Mouse (Mus musculus) hindbrain, embryonic 15.5 days (tissue): ENCODE results near the gene Gm3285. TPM values are rescaled to one million over a fixed set of nuclear protein-coding genes. Genes with fewer than 3 reads are reported as not detected.
A peak's percentile ranks its signal among the peaks of the same experiment; 100 is the strongest.

Source experiments
- ATAC-seq: fragments of 200-750 bp; cut with Nextera tagmentation; 2 replicates; pipeline ENCODE4 v1.8.0; 2017; ENCODE audit warnings: low read depth, moderate number of reproducible peaks, moderate TSS enrichment; ENCODE audit not compliant: low FRiP score
- H3K27ac ChIP-seq: fragments of 300-500 bp; sonication (generic); replicated peaks from 2 replicates; pipeline ENCODE4 v1.5.1; 2015; ENCODE audit warnings: mild to moderate bottlenecking, inconsistent platforms
- H3K27me3 ChIP-seq: fragments of 300-500 bp; sonication (generic); 2 replicates; pipeline ENCODE4 v1.6.1; 2015; ENCODE audit warnings: control low read depth, inconsistent platforms
- H3K36me3 ChIP-seq: fragments of 300-500 bp; sonication (generic); 2 replicates; pipeline ENCODE4 v1.6.1; 2015; ENCODE audit warnings: control low read depth, inconsistent platforms
- H3K4me1 ChIP-seq: fragments of 300-500 bp; sonication (generic); replicated peaks from 2 replicates; pipeline ENCODE4 v1.6.1; 2015; ENCODE audit warnings: control low read depth, inconsistent platforms
- H3K4me2 ChIP-seq: fragments of 300-500 bp; sonication (generic); 2 replicates; pipeline ENCODE4 v1.6.1; 2015; ENCODE audit warnings: moderate library complexity, mild to moderate bottlenecking, inconsistent platforms
- H3K4me3 ChIP-seq: fragments of 300-500 bp; sonication (generic); 2 replicates; pipeline ENCODE4 v1.5.1; 2015; ENCODE audit warnings: mild to moderate bottlenecking, inconsistent platforms
- H3K9ac ChIP-seq: fragments of 300-500 bp; sonication (generic); 2 replicates; pipeline ENCODE4 v1.6.1; 2015; ENCODE audit warnings: inconsistent platforms
- H3K9me3 ChIP-seq: fragments of 300-500 bp; sonication (generic); 2 replicates; pipeline ENCODE4 v1.6.1; 2016; ENCODE audit warnings: control low read depth, inconsistent platforms
- WGBS: fragments of 180-500 bp; shearing (Covaris S2); methylation state at CpG from one replicate; pipeline ENCODE4 v1.1.7; 2015; 5-methylcytosine and 5-hydroxymethylcytosine counted together
- polyA plus RNA-seq: library from polyadenylated mRNA; unstranded; fragments of >200 nt; fragmentation: Nextera tagmentation; extraction: Ambion mirVana; gene quantifications from 2 replicates; pipeline ENCODE4 v1.2.1, GENCODE M21; 2015

The Gm3285 gene
- polyA plus RNA-seq, 1 experiment from 2014 or later = not detected

DNA sequence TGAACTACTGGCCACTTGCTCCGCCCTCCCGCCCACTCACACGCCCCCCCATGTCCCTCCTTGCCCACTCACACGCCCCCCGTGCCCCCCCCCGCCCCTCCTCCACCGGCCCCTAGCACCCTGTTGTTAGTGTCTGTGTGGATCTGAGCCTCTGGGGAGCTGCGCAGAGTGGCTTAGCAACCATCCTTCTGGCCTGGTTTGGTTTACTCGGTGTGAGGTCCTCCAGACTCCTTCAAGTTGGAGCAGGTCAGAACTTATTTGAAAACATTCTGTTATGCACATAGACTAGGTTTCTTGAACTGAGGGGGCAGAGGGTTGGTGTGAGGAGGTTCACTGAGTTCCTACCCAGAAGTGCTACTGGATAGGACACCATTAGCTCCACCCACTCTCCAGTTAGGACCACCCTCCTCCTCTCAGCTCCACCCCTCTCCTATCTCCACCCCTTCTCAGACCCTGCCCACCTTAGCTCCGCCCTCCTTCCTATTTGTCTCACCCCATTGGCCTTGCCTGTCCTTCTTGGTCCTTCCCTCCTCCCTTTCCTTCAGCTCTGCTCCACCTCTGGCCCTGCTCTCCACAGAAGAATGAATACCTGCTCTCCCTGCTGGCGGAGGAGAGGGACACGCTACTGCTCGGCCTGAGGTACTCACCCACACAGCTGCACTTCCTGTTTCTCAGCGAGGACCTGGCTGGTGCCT is 2.4 kb downstream of the Gm3285 start:
- Histone ChIP-seq H3K9me3 (no peaks in the 10 kb centered on the region), H3K36me3 (no peaks in the 10 kb centered on the region), H3K4me3 (peak overlapping the region; percentile 17; the same call in 1 of the 2 replicates), H3K27ac (no peak overlapping the region), H3K4me2 (peak overlapping the region; percentile 29), H3K4me1 (no peaks in the 10 kb centered on the region), H3K27me3 (no peaks in the 10 kb centered on the region), H3K9ac (no peak overlapping the region)
- ATAC-seq = peak; percentile 81
- WGBS = 42% methylated on average over 14 of the region's 14 CpGs

GRCm38 (mm10) chr10:77864762-77865143 is 3.0 kb downstream of the Gm3285 start:
- Histone ChIP-seq H3K9me3 (no peaks in the 10 kb centered on the region), H3K27me3 (no peaks in the 10 kb centered on the region), H3K4me1 (no peaks in the 10 kb centered on the region), H3K4me3 (peak overlapping the region; percentile 17; the same call in 1 of the 2 replicates), H3K36me3 (no peaks in the 10 kb centered on the region), H3K27ac (no peak overlapping the region), H3K9ac (no peak overlapping the region), H3K4me2 (peak overlapping the region; percentile 29)
- WGBS = 42% methylated on average over 11 of the region's 11 CpGs
- ATAC-seq = peak; percentile 19; the same call in 1 of the 2 replicates

- Histone ChIP-seq H3K9ac (no peak overlapping the region), H3K4me3 (no peak overlapping the region), H3K4me2 (no peak overlapping the region), H3K27me3 (no peaks in the 10 kb centered on the region), H3K27ac (no peak overlapping the region), H3K4me1 (no peaks in the 10 kb centered on the region), H3K9me3 (no peaks in the 10 kb centered on the region), H3K36me3 (no peaks in the 10 kb centered on the region)
- 39% methylated on average over 1 of the region's 1 CpGs for WGBS
- no peak for ATAC-seq
Measured at GRCm38 (mm10) chr10:77867546-77867945, 5.8 kb downstream of the Gm3285 start.

DNA sequence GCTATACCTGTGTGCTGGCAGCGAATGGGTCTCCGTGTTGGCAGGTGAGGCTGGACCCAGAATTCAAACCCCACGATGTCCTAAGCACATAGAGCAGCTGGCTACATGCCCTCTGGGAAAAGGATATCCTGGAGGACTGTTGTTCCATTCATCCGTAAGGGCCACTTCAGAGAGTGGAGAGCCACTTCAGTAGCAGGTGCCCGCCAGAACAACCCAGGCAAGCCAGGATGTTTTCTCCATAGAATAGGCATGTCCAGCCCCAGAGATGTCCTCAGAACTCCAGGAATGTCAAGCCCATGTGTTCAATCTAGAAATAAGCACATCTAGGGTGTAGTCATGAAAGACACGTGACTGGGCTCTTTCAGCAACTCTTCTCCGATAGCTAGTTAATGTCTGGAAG is 7.9 kb downstream of the Gm3285 start:
- Histone ChIP-seq H3K36me3 (no peaks in the 10 kb centered on the region), H3K4me1 (no peaks in the 10 kb centered on the region), H3K27ac (no peak overlapping the region), H3K9me3 (no peaks in the 10 kb centered on the region), H3K9ac (no peak overlapping the region), H3K27me3 (no peaks in the 10 kb centered on the region), H3K4me2 (no peak overlapping the region), H3K4me3 (no peak overlapping the region)
- no peak for ATAC-seq
- 88% methylated on average over 7 of the region's 7 CpGs for WGBS

DNA sequence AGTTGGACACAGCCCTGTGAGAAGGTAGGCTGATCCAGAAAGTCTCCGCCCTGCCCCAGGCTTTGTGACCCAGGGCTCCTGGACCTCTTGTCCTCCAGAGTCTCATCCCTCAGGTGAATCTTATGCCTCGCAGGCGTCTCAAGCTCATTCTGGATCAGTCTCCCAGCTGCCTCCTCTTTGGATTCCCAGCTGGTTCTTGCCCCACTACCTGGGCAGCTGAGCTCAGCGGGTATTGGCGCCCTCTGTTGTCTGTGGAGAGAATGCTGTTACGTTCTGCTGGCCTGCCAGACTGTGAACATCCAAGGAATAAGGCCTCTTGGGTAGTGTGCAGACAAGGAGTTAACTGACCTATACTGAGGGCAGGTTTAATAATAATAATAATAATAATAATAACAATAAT is 17.2 kb downstream of the Gm3285 start:
- H3K27ac ChIP-seq = no peak overlapping the region
- ATAC-seq = no peak
- no peak overlapping the region for H3K4me3 ChIP-seq
- no peak overlapping the region for H3K4me2 ChIP-seq
- no peaks in the 10 kb centered on the region for H3K4me1 ChIP-seq
- 63% methylated on average over 6 of the region's 6 CpGs for WGBS
- H3K36me3 ChIP-seq = no peaks in the 10 kb centered on the region
- no peak overlapping the region for H3K9ac ChIP-seq
- no peaks in the 10 kb centered on the region for H3K9me3 ChIP-seq
- no peaks in the 10 kb centered on the region for H3K27me3 ChIP-seq

- no peak for ATAC-seq
- 70% methylated on average over 3 of the region's 3 CpGs for WGBS
Measured at GRCm38 (mm10) chr10:77880305-77880704, 18.5 kb downstream of the Gm3285 start.

DNA sequence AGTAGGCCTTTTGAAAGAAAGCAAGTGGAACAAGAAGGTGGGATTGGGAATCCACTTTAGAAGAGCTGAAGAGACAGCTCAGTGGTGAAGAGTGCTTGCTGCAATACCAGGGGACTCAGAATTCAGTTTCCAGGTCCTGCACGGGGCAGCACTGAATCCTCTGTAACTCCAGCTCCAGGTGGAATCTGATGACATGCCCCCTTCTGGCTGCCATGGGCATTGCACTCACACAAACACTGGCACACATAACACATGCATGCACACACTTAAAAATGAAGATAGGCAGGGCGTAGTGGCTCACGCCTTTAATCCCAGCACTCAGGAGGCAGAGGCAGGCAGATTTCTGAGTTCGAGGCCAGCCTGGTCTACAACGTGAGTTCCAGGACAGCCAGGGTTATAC is 20.8 kb downstream of the Gm3285 start:
- WGBS = 93% methylated on average over 5 of the region's 5 CpGs
- Histone ChIP-seq H3K27ac (no peak overlapping the region), H3K4me1 (no peaks in the 10 kb centered on the region), H3K4me3 (no peak overlapping the region), H3K27me3 (no peaks in the 10 kb centered on the region), H3K36me3 (no peaks in the 10 kb centered on the region), H3K9ac (no peak overlapping the region), H3K4me2 (no peak overlapping the region), H3K9me3 (no peaks in the 10 kb centered on the region)
- ATAC-seq = no peak

More at GRCm38 (mm10) chr10:77880305-77880704, 18.5 kb downstream of the Gm3285 start:
- Histone ChIP-seq H3K9me3 (no peaks in the 10 kb centered on the region), H3K9ac (no peak overlapping the region), H3K4me3 (no peak overlapping the region), H3K27me3 (no peaks in the 10 kb centered on the region), H3K4me1 (no peaks in the 10 kb centered on the region), H3K27ac (no peak overlapping the region), H3K4me2 (no peak overlapping the region), H3K36me3 (no peaks in the 10 kb centered on the region)

DNA sequence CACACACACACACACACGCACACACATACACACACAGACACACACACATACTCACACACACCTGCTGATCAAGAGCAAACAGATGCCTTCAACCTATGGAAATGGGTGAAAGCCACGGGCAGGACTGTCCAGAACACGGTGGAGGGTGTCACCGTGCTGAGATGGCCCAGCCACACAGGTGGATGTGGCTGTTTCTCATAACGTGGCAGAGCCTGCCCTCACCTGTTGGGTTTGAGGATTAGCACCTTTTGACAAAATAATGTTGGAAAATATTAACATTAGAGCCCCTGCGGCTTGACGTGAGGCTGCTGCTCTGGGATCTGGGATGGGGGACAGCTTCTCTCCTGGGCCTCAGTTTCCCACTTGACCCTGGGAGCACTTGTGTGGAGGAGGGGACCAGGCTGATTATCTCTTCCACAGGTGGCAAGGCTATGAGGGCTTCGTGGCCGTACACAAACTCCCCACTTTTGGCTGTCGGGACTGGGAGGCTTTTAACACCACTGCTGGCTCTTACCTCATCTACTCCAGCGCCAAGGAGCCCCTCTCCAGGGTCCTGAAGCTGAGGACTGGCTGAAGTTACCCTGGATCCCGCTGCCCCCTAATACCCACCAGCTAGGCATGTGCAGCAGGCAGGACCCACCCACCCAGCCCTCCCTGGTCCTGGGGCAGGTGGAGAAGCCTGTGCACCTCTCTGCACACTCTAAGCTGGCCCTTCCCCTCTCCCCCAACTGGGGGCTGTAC is 24.4 kb downstream of the Gm3285 start:
- Histone ChIP-seq H3K27me3 (no peaks in the 10 kb centered on the region), H3K36me3 (no peaks in the 10 kb centered on the region), H3K9me3 (no peaks in the 10 kb centered on the region; the same call in 1 of the 2 replicates), H3K4me1 (no peaks in the 10 kb centered on the region), H3K4me3 (no peak overlapping the region), H3K4me2 (no peak overlapping the region), H3K27ac (no peak overlapping the region), H3K9ac (no peak overlapping the region)
- no peak for ATAC-seq
- 56% methylated on average over 12 of the region's 12 CpGs for WGBS

GRCm38 (mm10) chr10:77890987-77891565 is 29.3 kb downstream of the Gm3285 start:
- H3K27me3 ChIP-seq = no peaks in the 10 kb centered on the region
- no peaks in the 10 kb centered on the region for H3K36me3 ChIP-seq
- no peaks in the 10 kb centered on the region; the same call in 1 of the 2 replicates for H3K9me3 ChIP-seq
- ATAC-seq = no peak
- 0 out of 2 replicates have a peak, but pooled peaks cover 6% of the 10 kb centered on the region for H3K4me1 ChIP-seq
- H3K9ac ChIP-seq = no peak overlapping the region
- no peak overlapping the region for H3K4me2 ChIP-seq
- no peak overlapping the region for H3K4me3 ChIP-seq
- no peak overlapping the region for H3K27ac ChIP-seq
- WGBS = 84% methylated on average over 8 of the region's 8 CpGs

GRCm38 (mm10) chr10:77895562-77895961 is 33.8 kb downstream of the Gm3285 start:
- H3K4me1 ChIP-seq = peaks cover 16% of the 10 kb centered on the region
- no peak overlapping the region for H3K4me3 ChIP-seq
- H3K27me3 ChIP-seq = no peaks in the 10 kb centered on the region
- no peak overlapping the region for H3K27ac ChIP-seq
- no peak for ATAC-seq
- H3K4me2 ChIP-seq = no peak overlapping the region
- no peaks in the 10 kb centered on the region for H3K9me3 ChIP-seq
- H3K9ac ChIP-seq = no peak overlapping the region
- WGBS = 54% methylated on average over 5 of the region's 5 CpGs
- no peaks in the 10 kb centered on the region for H3K36me3 ChIP-seq

DNA sequence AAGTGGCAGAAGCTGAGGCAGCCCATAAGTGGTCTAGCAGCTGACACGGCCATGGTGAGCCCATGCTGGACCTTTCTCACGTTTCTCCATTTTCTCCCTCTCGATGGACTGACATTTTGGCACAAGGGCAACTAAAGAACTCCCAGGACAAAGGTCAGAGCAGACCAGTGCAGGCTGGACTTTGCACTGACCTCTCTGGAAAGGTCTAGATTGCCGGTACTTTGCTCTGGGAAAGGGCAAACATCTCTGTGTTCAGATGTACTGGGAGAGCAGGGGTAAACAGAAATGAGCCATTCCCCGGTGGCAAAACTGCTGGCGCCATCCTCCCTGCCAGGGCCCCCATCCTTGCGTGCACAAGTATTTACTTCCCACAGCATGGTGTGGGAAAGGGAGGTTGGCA is 38.4 kb downstream of the Gm3285 start:
- ATAC-seq = no peak
- Histone ChIP-seq H3K27me3 (no peaks in the 10 kb centered on the region), H3K27ac (no peak overlapping the region), H3K9ac (no peak overlapping the region), H3K4me3 (no peak overlapping the region), H3K36me3 (no peaks in the 10 kb centered on the region), H3K9me3 (no peaks in the 10 kb centered on the region), H3K4me1 (peaks cover 37% of the 10 kb centered on the region), H3K4me2 (no peak overlapping the region)
- 76% methylated on average over 7 of the region's 7 CpGs for WGBS
